In genomic region chr5:125432324-125432723, GRCm38 (mm10) we compare ENCODE assay signal across 10 mouse cellular contexts. TPM values are rescaled to one million over a fixed set of nuclear protein-coding genes. Genes with fewer than 3 reads are reported as not detected.
A peak's percentile ranks its signal among the peaks of the same experiment; 100 is the strongest.
DNase-seq lines count a peak whose midpoint lies in the region; ATAC-seq and TF ChIP-seq lines count a peak whose summit lies in the region.
"Not testable (repeated sequence)": the region's sequence is repeated elsewhere in the genome, so short reads cannot be mapped to it uniquely, and the experiment has no call there.
"Had no signal": no experiment of that assay in that cellular context is flagged by ENCODE, and none has a peak within 500 bp of the region (broad histone marks: within the 10 kb centered on the region; RNA-seq: fewer than 3 reads in every experiment).

No protein-coding gene starts in this region.

- TF ChIP-seq POLR2A in CH12.LX (IDR thresholded peaks at IDR 0.05; ENCODE audit: low read depth, low read length); myocyte (IDR thresholded peaks at IDR 0.05; ENCODE audit: insufficient read length, low read depth): not testable (repeated sequence)

- in situ Hi-C loops in CH12.LX (cut with MboI; ENCODE audit: low pct_ligation_motif_present, low pct_unique_long_range_greater_than_20kb, low sequenced_read_pairs): not testable (repeated sequence)

- H3K27me3 ChIP-seq in CH12.LX (replicated peaks); embryonic facial prominence, embryonic 12.5 days; forebrain, embryonic 15.5 days; hindbrain, embryonic 13.5 days; limb, embryonic 12.5 days; liver, embryonic 14.5 days (ENCODE audit: control insufficient read depth, insufficient read depth, low read length); midbrain, embryonic 12.5 days; myocyte (ENCODE audit: control insufficient read depth, insufficient read depth, insufficient read length): not testable (repeated sequence)

- DNase-seq in CH12.LX (ENCODE audit: extremely low read depth); liver, embryonic 14.5 days (ENCODE audit: low read depth in 3 of 3, low spot score in 3 of 3): not testable (repeated sequence)

- H3ac ChIP-seq in myocyte (ENCODE audit: control insufficient read depth, insufficient read length): not testable (repeated sequence)

- H3K4me1 ChIP-seq in CH12.LX (ENCODE audit: control insufficient read depth in 1 of 2, insufficient read depth in 2 of 2): peaks cover 5 to 18% of the 10 kb centered on the region in 2 experiments
- peaks cover 11% of the 10 kb centered on the region for H3K4me1 ChIP-seq in embryonic facial prominence, embryonic 12.5 days
- peaks cover 13% of the 10 kb centered on the region for H3K4me1 ChIP-seq in forebrain, embryonic 15.5 days
- H3K4me1 ChIP-seq in hindbrain, embryonic 13.5 days (replicated peaks): peaks cover 13% of the 10 kb centered on the region
- peaks cover 12% of the 10 kb centered on the region for H3K4me1 ChIP-seq in limb, embryonic 12.5 days (replicated peaks)
- H3K4me1 ChIP-seq in liver, embryonic 14.5 days (replicated peaks; ENCODE audit: control insufficient read depth in 2 of 2, insufficient read depth in 2 of 2, low read length in 1 of 2): peaks cover 5 to 12% of the 10 kb centered on the region in 2 experiments
- peaks cover 14% of the 10 kb centered on the region for H3K4me1 ChIP-seq in midbrain, embryonic 12.5 days

- H3K9ac ChIP-seq in CH12.LX (ENCODE audit: insufficient read depth, low read depth); embryonic facial prominence, embryonic 12.5 days; forebrain, embryonic 15.5 days (replicated peaks); hindbrain, embryonic 13.5 days; liver, embryonic 14.5 days (replicated peaks); midbrain, embryonic 12.5 days (replicated peaks): not testable (repeated sequence)
- peak overlapping the region; percentile 89 for H3K9ac ChIP-seq in limb, embryonic 12.5 days (replicated peaks)

- H3K79me2 ChIP-seq in CH12.LX (replicated peaks; ENCODE audit: control insufficient read depth, extremely low read depth, insufficient read depth, poor library complexity, severe bottlenecking): peaks cover 15% of the 10 kb centered on the region
- not testable (repeated sequence) for H3K79me2 ChIP-seq in myocyte (ENCODE audit: control insufficient read depth, insufficient read depth)

- TF ChIP-seq RAD21 in CH12.LX (IDR thresholded peaks at IDR 0.05; ENCODE audit: low read depth, low read length): not testable (repeated sequence)

- not testable (repeated sequence) for TF ChIP-seq EP300 in CH12.LX (IDR thresholded peaks at IDR 0.05; ENCODE audit: low read length); liver, embryonic 14.5 days (IDR thresholded peaks at IDR 0.05; ENCODE audit: low read depth)

- ATAC-seq in embryonic facial prominence, embryonic 12.5 days (ENCODE audit: insufficient number of reproducible peaks, insufficient read depth, low FRiP score, low TSS enrichment); forebrain, embryonic 15.5 days (replicated peaks); hindbrain, embryonic 13.5 days (ENCODE audit: low FRiP score); limb, embryonic 12.5 days (ENCODE audit: insufficient number of reproducible peaks, insufficient read depth, low FRiP score, low TSS enrichment, low read depth); liver, embryonic 14.5 days (ENCODE audit: insufficient read depth); midbrain, embryonic 12.5 days (ENCODE audit: low FRiP score, low read depth): not testable (repeated sequence)

- H3K9me3 ChIP-seq in CH12.LX (replicated peaks; ENCODE audit: low read length); embryonic facial prominence, embryonic 12.5 days; forebrain, embryonic 15.5 days; hindbrain, embryonic 13.5 days; limb, embryonic 12.5 days; liver, embryonic 14.5 days (ENCODE audit: control insufficient read depth, low read length); midbrain, embryonic 12.5 days: not testable (repeated sequence)

- H3K36me3 ChIP-seq in CH12.LX (replicated peaks in 1 of 2; ENCODE audit: control insufficient read depth in 1 of 2, insufficient read depth in 1 of 2, low read length in 1 of 2): peaks cover 40 to 49% of the 10 kb centered on the region in 2 experiments
- H3K36me3 ChIP-seq in embryonic facial prominence, embryonic 12.5 days: peaks cover 43% of the 10 kb centered on the region
- peaks cover 43% of the 10 kb centered on the region for H3K36me3 ChIP-seq in forebrain, embryonic 15.5 days
- H3K36me3 ChIP-seq in hindbrain, embryonic 13.5 days: peaks cover 46% of the 10 kb centered on the region
- H3K36me3 ChIP-seq in limb, embryonic 12.5 days: peaks cover 45% of the 10 kb centered on the region
- H3K36me3 ChIP-seq in liver, embryonic 14.5 days (replicated peaks; ENCODE audit: control insufficient read depth, insufficient read depth, low read depth): peaks cover 23% of the 10 kb centered on the region
- H3K36me3 ChIP-seq in midbrain, embryonic 12.5 days: peaks cover 47% of the 10 kb centered on the region
- not testable (repeated sequence) for H3K36me3 ChIP-seq in myocyte (ENCODE audit: control insufficient read depth, insufficient read depth)

- 93% methylated on average over 2 of the region's 2 CpGs for WGBS in embryonic facial prominence, embryonic 12.5 days
- 100% methylated on average over 2 of the region's 2 CpGs for WGBS in forebrain, embryonic 15.5 days
- 92% methylated on average over 2 of the region's 2 CpGs for WGBS in hindbrain, embryonic 13.5 days
- WGBS in limb, embryonic 12.5 days: 87% methylated on average over 2 of the region's 2 CpGs
- WGBS in liver, embryonic 14.5 days (ENCODE audit: insufficient replicate concordance): 79% methylated on average over 2 of the region's 2 CpGs
- 97% methylated on average over 2 of the region's 2 CpGs for WGBS in midbrain, embryonic 12.5 days

- H3K4me3 ChIP-seq in CH12.LX (replicated peaks in 1 of 3; ENCODE audit: low read depth in 2 of 3, low read length in 2 of 3, poor library complexity in 1 of 3) (peak overlapping the region in 1 of 3 experiments; percentile 89), myocyte (peak overlapping the region; percentile 75)
- H3K4me3 ChIP-seq in embryonic facial prominence, embryonic 12.5 days: 0 out of 2 replicates have a peak overlapping the region, but pooled peaks have one; percentile 81
- 0 out of 2 replicates have a peak overlapping the region, but pooled peaks have one; percentile 75 for H3K4me3 ChIP-seq in forebrain, embryonic 15.5 days
- H3K4me3 ChIP-seq in hindbrain, embryonic 13.5 days; limb, embryonic 12.5 days (replicated peaks); liver, embryonic 14.5 days (ENCODE audit: insufficient read depth in 1 of 2, low read depth in 2 of 2, low read length in 2 of 2); midbrain, embryonic 12.5 days: not testable (repeated sequence)

- peak overlapping the region; percentile 92; the same call in 1 of the 2 replicates for H3K4me2 ChIP-seq in CH12.LX (ENCODE audit: insufficient read depth, low read depth, poor library complexity, severe bottlenecking)
- H3K4me2 ChIP-seq in embryonic facial prominence, embryonic 12.5 days (replicated peaks); forebrain, embryonic 15.5 days (replicated peaks); myocyte (ENCODE audit: low read depth): not testable (repeated sequence)
- H3K4me2 ChIP-seq in hindbrain, embryonic 13.5 days: peak overlapping the region; percentile 94; the same call in 1 of the 2 replicates
- H3K4me2 ChIP-seq in limb, embryonic 12.5 days: peak overlapping the region; percentile 97; the same call in 1 of the 2 replicates
- H3K4me2 ChIP-seq in liver, embryonic 14.5 days (ENCODE audit: low read depth): peak overlapping the region; percentile 97
- 0 out of 2 replicates have a peak overlapping the region, but pooled peaks have one; percentile 89 for H3K4me2 ChIP-seq in midbrain, embryonic 12.5 days (replicated peaks)

- not testable (repeated sequence) for H3K27ac ChIP-seq in CH12.LX (ENCODE audit: insufficient read depth, low read depth); embryonic facial prominence, embryonic 12.5 days; forebrain, embryonic 15.5 days (replicated peaks); hindbrain, embryonic 13.5 days; limb, embryonic 12.5 days; liver, embryonic 14.5 days; midbrain, embryonic 12.5 days (replicated peaks)

- not testable (repeated sequence) for TF ChIP-seq CTCF in CH12.LX (conservative IDR thresholded peaks at IDR 0.05 in 1 of 2, IDR thresholded peaks at IDR 0.05 in 1 of 2; ENCODE audit: low read depth in 2 of 2, low read length in 2 of 2); liver, embryonic 14.5 days (IDR thresholded peaks at IDR 0.05; ENCODE audit: low read depth)

- dilution Hi-C loops in CH12.LX (cut with MboI; ENCODE audit: extremely low pct_ligation_motif_present, extremely low pct_unique_long_range_greater_than_20kb, low sequenced_read_pairs): not testable (repeated sequence)

RNA-seq across cellular contexts. Expression of gene Dhx37, which starts 1.6 kb away (rescaled TPM):
- total RNA-seq in CH12.LX (2012; rRNA removed) (21.0 and 23.8 TPM in 2 replicates), CH12.LX (2014; rRNA removed) (22.7 and 26.0 TPM in 2 replicates)
- polyA plus RNA-seq in CH12.LX (2012; ENCODE audit: insufficient read length, low read depth) (33.0 and 36.9 TPM in 2 replicates), myocyte (2012; fragmentation: generic; extraction: Trizol) (17.2 TPM)
- 17.0 and 17.7 TPM in 2 replicates for polyA plus RNA-seq in embryonic facial prominence, embryonic 12.5 days (2016; fragmentation: Nextera tagmentation; extraction: Ambion mirVana)
- polyA plus RNA-seq in forebrain, embryonic 15.5 days (2015; fragmentation: Nextera tagmentation; extraction: Ambion mirVana): 11.3 and 13.4 TPM in 2 replicates
- 10.4 and 11.7 TPM in 2 replicates for polyA plus RNA-seq in hindbrain, embryonic 13.5 days (2015; fragmentation: Nextera tagmentation; extraction: Ambion mirVana)
- 16.1 and 16.5 TPM in 2 replicates for polyA plus RNA-seq in limb, embryonic 12.5 days (2016; fragmentation: Nextera tagmentation; extraction: Ambion mirVana)
- 5.5 and 8.1 TPM in 2 replicates for polyA plus RNA-seq in liver, embryonic 14.5 days (2012; rRNA removed)
- polyA plus RNA-seq in liver, embryonic 14.5 days (2014; fragmentation: Nextera tagmentation; extraction: Ambion mirVana): 2.0 and 2.2 TPM in 2 replicates
- polyA plus RNA-seq in midbrain, embryonic 12.5 days (2016; fragmentation: Nextera tagmentation; extraction: Ambion mirVana): 14.8 and 16.4 TPM in 2 replicates

RNA-seq across cellular contexts. Expression of gene Bri3bp, which starts 9.0 kb away (rescaled TPM):
- total RNA-seq in CH12.LX (2012; rRNA removed) (48.4 and 49.6 TPM in 2 replicates), CH12.LX (2014; rRNA removed) (30.1 and 37.7 TPM in 2 replicates)
- polyA plus RNA-seq in CH12.LX (2012; ENCODE audit: insufficient read length, low read depth) (147 and 164 TPM in 2 replicates), myocyte (2012; fragmentation: generic; extraction: Trizol) (24.8 TPM)
- polyA plus RNA-seq in embryonic facial prominence, embryonic 12.5 days (2016; fragmentation: Nextera tagmentation; extraction: Ambion mirVana): 39.4 and 42.2 TPM in 2 replicates
- polyA plus RNA-seq in forebrain, embryonic 15.5 days (2015; fragmentation: Nextera tagmentation; extraction: Ambion mirVana): 35.9 and 38.0 TPM in 2 replicates
- polyA plus RNA-seq in hindbrain, embryonic 13.5 days (2015; fragmentation: Nextera tagmentation; extraction: Ambion mirVana): 31.4 and 35.6 TPM in 2 replicates
- polyA plus RNA-seq in limb, embryonic 12.5 days (2016; fragmentation: Nextera tagmentation; extraction: Ambion mirVana): 40.3 and 40.7 TPM in 2 replicates
- 3.7 and 4.9 TPM in 2 replicates for polyA plus RNA-seq in liver, embryonic 14.5 days (2012; rRNA removed)
- 16.4 and 21.1 TPM in 2 replicates for polyA plus RNA-seq in liver, embryonic 14.5 days (2014; fragmentation: Nextera tagmentation; extraction: Ambion mirVana)
- polyA plus RNA-seq in midbrain, embryonic 12.5 days (2016; fragmentation: Nextera tagmentation; extraction: Ambion mirVana): 35.5 and 41.2 TPM in 2 replicates

RNA-seq across cellular contexts. Expression of gene Ubc, which starts 42.3 kb away (rescaled TPM):
- total RNA-seq in CH12.LX (2012; rRNA removed): 466 and 486 TPM in 2 replicates
- total RNA-seq in CH12.LX (2014; rRNA removed): 650 and 656 TPM in 2 replicates
- polyA plus RNA-seq in CH12.LX (2012; ENCODE audit: insufficient read length, low read depth): 687 and 803 TPM in 2 replicates
- 1,075 and 1,101 TPM in 2 replicates for polyA plus RNA-seq in embryonic facial prominence, embryonic 12.5 days (2016; fragmentation: Nextera tagmentation; extraction: Ambion mirVana)
- polyA plus RNA-seq in forebrain, embryonic 15.5 days (2015; fragmentation: Nextera tagmentation; extraction: Ambion mirVana): 1,235 and 1,278 TPM in 2 replicates
- 1,201 and 1,293 TPM in 2 replicates for polyA plus RNA-seq in hindbrain, embryonic 13.5 days (2015; fragmentation: Nextera tagmentation; extraction: Ambion mirVana)
- 1,024 and 1,053 TPM in 2 replicates for polyA plus RNA-seq in limb, embryonic 12.5 days (2016; fragmentation: Nextera tagmentation; extraction: Ambion mirVana)
- 155 and 221 TPM in 2 replicates for polyA plus RNA-seq in liver, embryonic 14.5 days (2012; rRNA removed)
- 313 and 374 TPM in 2 replicates for polyA plus RNA-seq in liver, embryonic 14.5 days (2014; fragmentation: Nextera tagmentation; extraction: Ambion mirVana)
- polyA plus RNA-seq in midbrain, embryonic 12.5 days (2016; fragmentation: Nextera tagmentation; extraction: Ambion mirVana): 1,111 and 1,158 TPM in 2 replicates
- 878 TPM for polyA plus RNA-seq in myocyte (2012; fragmentation: generic; extraction: Trizol)

RNA-seq across cellular contexts. Expression of gene Gm10382, which starts 43.2 kb away (rescaled TPM):
- total RNA-seq in CH12.LX (2012; rRNA removed): 0.59 and 0.80 TPM in 2 replicates
- not detected in 2 replicates for total RNA-seq in CH12.LX (2014; rRNA removed)
- 0.87 and 1.1 TPM in 2 replicates for polyA plus RNA-seq in CH12.LX (2012; ENCODE audit: insufficient read length, low read depth)
- 0.31 TPM in 2 replicates for polyA plus RNA-seq in embryonic facial prominence, embryonic 12.5 days (2016; fragmentation: Nextera tagmentation; extraction: Ambion mirVana)
- 0.55 TPM in 2 replicates for polyA plus RNA-seq in forebrain, embryonic 15.5 days (2015; fragmentation: Nextera tagmentation; extraction: Ambion mirVana)
- polyA plus RNA-seq in hindbrain, embryonic 13.5 days (2015; fragmentation: Nextera tagmentation; extraction: Ambion mirVana): 0.55 and 1.1 TPM in 2 replicates
- polyA plus RNA-seq in limb, embryonic 12.5 days (2016; fragmentation: Nextera tagmentation; extraction: Ambion mirVana): 0.39 and 0.46 TPM in 2 replicates
- polyA plus RNA-seq in liver, embryonic 14.5 days (2012; rRNA removed): 0.05 and 0.10 TPM in 2 replicates
- not detected in 2 replicates for polyA plus RNA-seq in liver, embryonic 14.5 days (2014; fragmentation: Nextera tagmentation; extraction: Ambion mirVana)
- 0.43 and 0.68 TPM in 2 replicates for polyA plus RNA-seq in midbrain, embryonic 12.5 days (2016; fragmentation: Nextera tagmentation; extraction: Ambion mirVana)
- 1.9 TPM for polyA plus RNA-seq in myocyte (2012; fragmentation: generic; extraction: Trizol)
- total RNA-seq: adrenal gland, postnatal 25 days; gastrocnemius, adult 2 months had no signal

RNA-seq across cellular contexts. Expression of gene Aacs, which starts 43.3 kb away (rescaled TPM):
- total RNA-seq in CH12.LX (2012; rRNA removed) (21.3 and 24.9 TPM in 2 replicates), CH12.LX (2014; rRNA removed) (34.5 and 48.8 TPM in 2 replicates)
- polyA plus RNA-seq in CH12.LX (2012; ENCODE audit: insufficient read length, low read depth) (39.8 and 58.3 TPM in 2 replicates), myocyte (2012; fragmentation: generic; extraction: Trizol) (70.7 TPM)
- 41.5 and 42.5 TPM in 2 replicates for polyA plus RNA-seq in embryonic facial prominence, embryonic 12.5 days (2016; fragmentation: Nextera tagmentation; extraction: Ambion mirVana)
- 81.1 and 82.4 TPM in 2 replicates for polyA plus RNA-seq in forebrain, embryonic 15.5 days (2015; fragmentation: Nextera tagmentation; extraction: Ambion mirVana)
- 60.0 and 62.4 TPM in 2 replicates for polyA plus RNA-seq in hindbrain, embryonic 13.5 days (2015; fragmentation: Nextera tagmentation; extraction: Ambion mirVana)
- polyA plus RNA-seq in limb, embryonic 12.5 days (2016; fragmentation: Nextera tagmentation; extraction: Ambion mirVana): 35.7 and 40.1 TPM in 2 replicates
- polyA plus RNA-seq in liver, embryonic 14.5 days (2012; rRNA removed): 11.0 and 11.6 TPM in 2 replicates
- 13.2 and 13.5 TPM in 2 replicates for polyA plus RNA-seq in liver, embryonic 14.5 days (2014; fragmentation: Nextera tagmentation; extraction: Ambion mirVana)
- polyA plus RNA-seq in midbrain, embryonic 12.5 days (2016; fragmentation: Nextera tagmentation; extraction: Ambion mirVana): 58.8 and 62.7 TPM in 2 replicates
